Mouse (Mus musculus) frontal cortex, adult 2 months (tissue): ENCODE data around the gene Olfr212. TPM values are rescaled to one million over a fixed set of nuclear protein-coding genes. Genes with fewer than 3 reads are reported as not detected.
"Not testable (repeated sequence)": the region's sequence is repeated elsewhere in the genome, so short reads cannot be mapped to it uniquely, and the experiment has no call there.

Experiments used
- DNase-seq, 2 experiments: peaks; one replicate each; pipeline ENCODE4 v3.0.0; 2022; ENCODE audit warnings: low spot score in 1 of 2; ENCODE audit errors: extremely low spot score in 1 of 2
- polyA plus RNA-seq: library from polyadenylated mRNA; depleted of rRNA; stranded (reverse); fragments of >200 nt; gene quantifications from 2 replicates; pipeline ENCODE4 v1.2.3, GENCODE M21; 2012; rRNA removed

Gene Olfr212
- polyA plus RNA-seq: 0.06 and 0.19 TPM in 2 replicates

DNA sequence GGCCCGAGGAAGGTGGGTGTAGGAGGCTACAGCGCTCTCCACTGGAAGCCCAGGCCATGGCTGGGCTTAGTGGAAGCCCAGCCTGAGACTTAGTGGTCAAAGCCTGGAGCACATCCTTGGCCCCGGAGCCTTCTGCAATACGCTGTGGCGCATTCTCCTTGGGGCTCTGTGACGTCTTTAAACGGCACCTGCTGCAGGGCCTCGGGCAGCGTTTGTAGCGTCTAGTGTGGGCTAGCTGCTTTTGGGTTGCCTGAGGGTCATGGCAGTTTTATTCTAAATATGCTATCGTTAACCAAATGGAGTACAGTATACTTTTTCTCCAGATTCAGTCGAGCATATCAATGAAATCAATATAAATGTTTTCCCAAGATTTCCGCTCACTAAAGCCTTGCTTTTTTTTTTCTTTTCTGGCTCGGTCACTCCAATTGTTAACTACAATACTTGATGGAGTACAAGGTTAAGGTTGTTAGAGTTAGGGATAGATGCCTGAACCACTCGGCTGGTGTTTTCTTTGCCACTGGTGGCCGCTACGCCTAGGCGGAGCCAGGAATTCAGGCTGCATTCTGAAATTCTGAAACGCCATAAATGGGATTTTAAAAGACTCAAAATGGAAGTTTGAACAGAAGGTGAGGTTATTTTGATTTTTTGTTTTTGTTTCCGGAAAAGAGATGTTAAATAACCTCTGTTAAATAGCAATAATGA lies at the start of gene Olfr212:
Gene Olfr212, plus strand, starts transcription at position 215 of the 702 bp plus-strand sequence.
- DNase-seq: not testable (repeated sequence)

DNA sequence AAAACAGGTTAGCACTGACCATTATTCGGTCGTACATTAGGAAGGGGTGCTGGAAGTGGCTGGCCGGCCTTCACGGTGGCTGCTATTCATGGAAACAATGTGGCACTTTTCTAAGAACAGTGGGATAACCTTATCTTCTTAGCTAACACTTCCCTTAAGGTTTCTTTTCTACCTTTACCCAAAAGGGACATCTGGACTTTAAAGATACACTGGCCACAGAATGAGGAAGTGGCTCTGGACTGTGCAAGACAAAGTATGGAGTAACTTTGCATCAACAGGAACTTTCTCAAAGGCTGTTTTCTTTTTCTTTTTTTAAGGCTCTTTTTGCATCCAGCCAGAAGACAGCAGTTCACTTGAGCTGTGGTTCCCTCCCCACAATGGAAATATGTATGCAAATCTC lies 47.6 kb upstream of the Olfr212 start:
- DNase-seq: no peak

- DNase-seq: no peak
Observed at GRCm38 (mm10) chr6:116459232-116459631, 47.1 kb upstream of the Olfr212 start.

GRCm38 (mm10) chr6:116460544-116461283 lies 45.6 kb upstream of the Olfr212 start, which contains the start of gene Alox5:
Alox5 (minus strand) TSS chr6:116461178.
- peak in 1 of 2 experiments; percentile 1 for DNase-seq

- DNase-seq: peak in 1 of 2 experiments; percentile 19
Observed at GRCm38 (mm10) chr6:116468081-116468480, 38.2 kb upstream of the Olfr212 start.

DNA sequence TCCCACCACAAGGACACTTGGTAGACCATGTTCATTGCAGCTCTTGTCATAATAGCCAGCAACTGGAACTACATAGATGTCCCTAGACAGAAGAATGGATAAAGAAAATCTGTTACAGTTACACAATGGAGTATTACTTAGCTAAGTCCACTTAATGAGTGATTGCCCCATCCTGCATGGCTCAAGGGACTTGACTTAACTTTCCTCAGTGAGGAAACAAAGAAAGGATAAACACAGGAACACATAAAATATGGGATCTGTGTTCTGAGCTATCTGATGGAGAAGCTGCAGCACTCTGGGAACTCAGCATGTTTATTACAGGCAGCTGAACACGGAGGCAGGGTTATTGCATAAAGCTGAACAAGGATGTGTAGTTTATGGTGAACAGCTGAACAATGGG lies 21.2 kb upstream of the Olfr212 start:
- DNase-seq: no peak

GRCm38 (mm10) chr6:116486833-116487232 lies 19.5 kb upstream of the Olfr212 start:
- no peak for DNase-seq

DNA sequence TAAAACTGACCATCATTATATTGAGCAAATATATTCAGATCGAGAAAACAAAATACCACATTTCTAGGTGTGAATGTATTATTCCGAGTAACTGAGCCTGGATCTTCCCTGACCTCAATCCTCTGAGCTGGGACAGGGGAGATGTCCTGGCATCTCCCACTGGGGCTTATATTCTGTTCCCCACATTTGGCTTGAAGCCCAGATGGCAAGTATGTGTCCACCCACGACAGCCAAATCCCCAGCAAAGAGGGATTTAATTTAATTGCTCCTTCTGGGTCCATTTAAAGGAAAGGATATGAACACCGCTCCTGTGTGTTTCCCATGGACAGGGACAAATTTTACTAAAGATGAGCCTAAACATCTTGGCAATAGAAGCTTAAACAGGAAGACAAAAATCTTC lies 17.5 kb upstream of the Olfr212 start, which contains the start of gene Olfr211:
Gene Olfr211, plus strand, starts transcription at position 301 of the 400 bp plus-strand sequence.
- no peak for DNase-seq

DNA sequence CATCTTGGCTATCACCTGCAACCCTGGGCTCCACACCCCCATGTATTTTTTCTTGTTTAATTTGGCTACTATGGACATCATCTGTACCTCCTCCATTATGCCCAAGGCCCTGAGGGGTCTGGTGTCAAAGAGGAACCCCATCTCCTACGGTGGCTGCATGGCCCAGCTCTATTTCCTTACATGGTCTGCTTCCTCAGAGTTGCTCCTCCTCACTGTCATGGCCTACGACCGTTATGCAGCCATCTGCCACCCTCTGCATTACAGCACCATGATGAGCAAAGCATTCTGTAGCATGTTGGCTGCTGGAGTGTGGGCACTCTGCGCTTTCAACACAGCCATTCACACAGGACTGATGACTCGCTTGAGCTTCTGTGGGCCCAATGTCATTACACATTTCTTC lies 12.6 kb upstream of the Olfr212 start:
- DNase-seq: no peak

DNA sequence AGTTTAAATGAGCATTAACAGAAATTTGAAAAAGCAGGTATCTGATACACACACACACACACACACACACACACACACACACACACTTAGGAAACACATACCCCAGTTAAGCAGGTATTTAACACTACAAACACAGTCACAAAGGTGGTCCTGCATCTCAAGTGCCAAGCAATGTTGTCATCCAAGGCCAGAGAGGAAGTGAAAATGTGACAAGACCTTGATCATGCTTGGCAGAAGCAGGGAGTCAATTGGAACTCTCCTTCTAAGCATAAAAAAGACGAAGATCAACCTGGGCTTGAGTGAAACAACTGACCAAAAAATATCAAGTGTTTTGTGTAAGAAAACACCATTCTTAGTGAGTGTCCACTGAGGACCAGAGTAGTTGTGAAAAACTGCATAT lies 10.4 kb upstream of the Olfr212 start:
- DNase-seq: no peak

- DNase-seq: no peak
Observed at GRCm38 (mm10) chr6:116514832-116515231, 8.5 kb downstream of the Olfr212 start.

- no peak for DNase-seq
Observed at GRCm38 (mm10) chr6:116538156-116538555, 31.8 kb downstream of the Olfr212 start, which contains the start of gene Olfr213. Olfr213 (plus strand) TSS chr6:116538456.

DNA sequence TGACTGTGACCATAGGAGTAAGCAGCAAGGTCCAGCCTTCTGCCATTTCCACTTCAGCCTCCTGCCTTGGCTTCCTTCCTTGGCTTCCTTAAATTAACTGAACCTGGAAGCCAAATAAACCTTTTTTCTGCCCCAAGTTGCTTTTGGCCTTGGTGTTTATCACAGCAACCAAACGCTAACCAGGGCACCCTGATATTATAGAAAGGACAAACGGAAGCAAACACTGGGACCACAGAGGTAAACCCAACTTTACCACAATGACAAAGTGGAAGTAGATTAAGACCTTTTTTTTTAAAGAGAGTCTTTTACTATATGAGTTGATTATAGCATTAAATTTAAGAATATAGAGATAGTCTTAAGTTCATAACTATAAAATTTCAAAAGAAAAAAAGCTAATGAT lies 36.2 kb downstream of the Olfr212 start:
- no peak for DNase-seq

DNA sequence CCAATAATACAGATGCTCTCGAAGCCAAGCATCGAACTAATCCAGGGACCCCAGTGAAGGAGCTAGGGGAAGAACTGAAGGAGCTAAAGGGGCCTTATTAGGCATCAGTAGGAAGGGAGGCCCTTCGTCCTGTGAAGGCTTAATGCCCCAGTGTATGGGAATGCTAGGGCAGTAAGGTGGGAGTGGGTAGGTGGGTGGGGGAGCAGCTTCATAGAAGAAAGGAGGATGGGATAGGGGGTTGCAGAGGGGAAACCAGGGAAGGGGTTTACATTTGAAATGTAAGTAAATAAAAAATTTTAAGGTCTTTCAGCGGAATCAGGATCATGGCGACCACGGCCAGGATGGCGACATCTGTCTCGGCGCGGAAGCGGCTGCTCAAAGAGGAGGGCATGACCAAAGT lies 44.5 kb downstream of the Olfr212 start, which contains the start of gene Gm5580:
Gene Gm5580, plus strand, starts transcription at position 301 of the 400 bp plus-strand sequence.
- DNase-seq: not testable (repeated sequence)

DNA sequence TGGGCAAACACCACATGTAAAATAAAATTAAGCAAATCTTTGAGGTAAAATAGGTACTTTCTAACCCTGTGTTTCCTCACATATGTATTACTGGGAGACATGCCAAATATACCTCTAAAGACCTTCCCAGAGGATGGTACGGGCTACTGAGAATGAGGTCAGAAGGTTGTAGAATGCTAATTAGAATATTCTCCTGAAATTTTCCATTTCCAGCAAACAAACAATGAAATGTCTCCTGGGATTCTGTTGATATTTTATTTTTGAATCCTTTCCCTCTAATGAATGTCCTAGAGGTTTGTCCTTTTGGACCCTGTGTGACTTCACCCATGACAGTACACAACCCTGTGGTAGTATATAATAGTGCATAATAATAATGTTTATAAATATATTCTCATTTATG lies 47.6 kb downstream of the Olfr212 start, which contains the start of gene Olfr214:
Gene Olfr214, plus strand, starts transcription at position 301 of the 400 bp plus-strand sequence.
- DNase-seq: no peak

DNA sequence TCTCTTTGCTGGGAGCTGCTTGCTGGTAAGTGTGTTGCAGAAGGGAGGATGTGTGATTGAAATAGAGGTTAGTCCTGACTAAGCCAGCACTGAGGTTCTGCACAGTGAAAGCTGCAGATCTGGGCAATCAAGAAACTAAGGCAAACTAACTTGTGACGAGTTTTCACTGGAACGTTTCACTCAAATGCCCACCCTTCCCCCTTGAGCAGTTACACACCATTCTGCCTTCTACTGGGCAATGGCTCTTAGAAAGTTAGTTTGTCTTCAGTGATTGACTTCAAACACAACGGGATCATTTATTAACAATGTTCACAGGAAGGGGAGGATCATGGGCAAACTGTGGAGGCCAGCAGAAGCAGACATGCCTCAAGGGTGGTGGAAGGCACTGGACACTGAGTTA lies 48.6 kb downstream of the Olfr212 start:
- DNase-seq: no peak

Other genes with a start within 250 kb of the Olfr212 start
- gene Zfand4, start 242.3 kb upstream of the Olfr212 start, polyA plus RNA-seq: 5.6 and 6.4 TPM in 2 replicates
- 50.9 and 54.7 TPM in 2 replicates for gene March8, start 168.5 kb upstream of the Olfr212 start, polyA plus RNA-seq
- gene Alox5, start 45.3 kb upstream of the Olfr212 start, polyA plus RNA-seq: 0.74 and 1.4 TPM in 2 replicates
- 0.02 TPM in 1 of 2 replicates, not detected in the other for gene Olfr211, start 17.4 kb upstream of the Olfr212 start, polyA plus RNA-seq
- gene Olfr213, start 31.9 kb downstream of the Olfr212 start, polyA plus RNA-seq: 0.06 TPM in 1 of 2 replicates, not detected in the other
- gene Gm5580, start 44.6 kb downstream of the Olfr212 start, polyA plus RNA-seq: 0.08 TPM in 1 of 2 replicates, not detected in the other
- not detected in 2 replicates for gene Olfr214, start 47.7 kb downstream of the Olfr212 start, polyA plus RNA-seq
- not detected in 2 replicates for gene Olfr215, start 77.7 kb downstream of the Olfr212 start, polyA plus RNA-seq
- gene Zfp422, start 122.5 kb downstream of the Olfr212 start, polyA plus RNA-seq: 30.5 and 34.9 TPM in 2 replicates
- gene Depp1, start 144.1 kb downstream of the Olfr212 start, polyA plus RNA-seq: 0.88 and 1.8 TPM in 2 replicates
- gene Rassf4, start 167.4 kb downstream of the Olfr212 start, polyA plus RNA-seq: 8.8 TPM in 2 replicates
- 0.11 and 0.14 TPM in 2 replicates for gene Tmem72, start 210.4 kb downstream of the Olfr212 start, polyA plus RNA-seq